Mouse (Mus musculus) layer of hippocampus, postnatal 14 days (tissue): ENCODE data around the gene Olfr1262. TPM values are rescaled to one million over a fixed set of nuclear protein-coding genes. Genes with fewer than 3 reads are reported as not detected.

ENCODE experiments used
- DNase-seq, 2 experiments: peaks; one replicate each; pipeline ENCODE4 v3.0.0; 2021 to 2022; ENCODE audit warnings: low spot score in 2 of 2, mixed read lengths in 1 of 2
- long read RNA-seq, 2 experiments: library from polyadenylated mRNA; stranded (forward); transcript quantifications; one replicate each; pipeline ENCODE4 v2.0.0; 2021
- total RNA-seq, 2 experiments: library from RNA; stranded (reverse); gene quantifications; 2 replicates each; pipeline ENCODE4 v1.2.3; 2021

The Olfr1262 gene
- not detected for total RNA-seq
- long read RNA-seq, experiment 1: 0 reads
- long read RNA-seq, experiment 2: 0 reads

DNA sequence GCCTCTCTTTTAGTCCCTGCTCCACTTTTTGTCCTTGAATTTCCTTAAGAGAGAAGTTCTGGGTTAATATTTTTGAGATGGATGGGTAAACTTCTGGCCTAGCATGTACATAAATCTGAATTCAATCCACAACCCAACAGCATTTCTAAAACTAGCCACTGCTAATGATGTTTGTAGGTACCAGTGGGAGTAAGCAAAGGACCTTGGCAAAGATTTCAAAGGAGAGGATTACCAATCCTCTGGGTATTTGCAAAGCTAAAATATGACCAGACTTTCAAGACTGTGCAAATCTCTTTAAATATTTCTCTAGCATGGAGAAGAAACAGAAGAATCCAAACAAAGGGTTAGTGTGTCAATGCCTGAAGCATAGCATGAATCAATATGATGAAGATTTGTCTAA, at the start of gene Olfr1262:
TSS of gene Olfr1262 (plus strand) at position 301 of the 400 bp plus-strand sequence.
- no peak for DNase-seq

DNA sequence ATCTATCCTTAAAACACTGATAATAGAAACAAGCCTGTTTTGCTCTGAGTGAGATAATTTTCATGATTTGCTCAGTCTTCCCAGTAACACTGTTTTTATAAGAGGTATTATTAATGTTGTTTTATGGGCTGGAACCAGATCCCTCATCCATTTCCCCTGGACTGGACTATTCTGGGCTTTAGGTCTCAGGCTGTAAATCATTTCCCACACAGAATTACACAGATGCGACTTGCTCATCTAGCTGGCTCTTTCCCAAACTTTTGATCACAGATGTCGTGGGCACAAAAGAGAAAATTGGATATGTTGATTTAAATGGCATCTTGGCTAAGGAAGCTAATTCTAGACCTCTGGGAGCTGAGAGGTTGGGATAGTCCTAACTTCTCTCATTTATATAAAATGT, 25.8 kb upstream of the Olfr1262 start, which contains the start of gene Olfr1260:
TSS of gene Olfr1260 (plus strand) at position 157 of the 400 bp plus-strand sequence.
- peak in 1 of 2 experiments; percentile 15 for DNase-seq

DNA sequence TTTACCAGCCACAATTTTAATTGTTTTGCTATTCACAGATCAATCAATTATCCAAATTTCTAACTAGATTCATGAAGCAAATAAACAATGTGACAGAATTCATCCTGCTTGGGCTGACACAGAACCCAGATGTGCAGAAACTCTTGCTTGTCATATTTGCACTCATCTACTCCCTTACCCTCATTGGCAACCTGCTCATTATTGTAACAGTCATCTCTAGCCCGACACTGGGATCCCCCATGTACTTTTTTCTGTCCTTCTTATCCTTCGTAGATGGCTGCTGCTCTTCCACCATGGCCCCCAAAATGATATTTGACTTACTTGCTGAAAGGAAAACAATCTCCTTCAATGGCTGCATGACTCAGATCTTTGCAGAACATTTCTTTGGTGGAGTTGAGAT, 22.2 kb upstream of the Olfr1262 start:
- DNase-seq: no peak

DNA sequence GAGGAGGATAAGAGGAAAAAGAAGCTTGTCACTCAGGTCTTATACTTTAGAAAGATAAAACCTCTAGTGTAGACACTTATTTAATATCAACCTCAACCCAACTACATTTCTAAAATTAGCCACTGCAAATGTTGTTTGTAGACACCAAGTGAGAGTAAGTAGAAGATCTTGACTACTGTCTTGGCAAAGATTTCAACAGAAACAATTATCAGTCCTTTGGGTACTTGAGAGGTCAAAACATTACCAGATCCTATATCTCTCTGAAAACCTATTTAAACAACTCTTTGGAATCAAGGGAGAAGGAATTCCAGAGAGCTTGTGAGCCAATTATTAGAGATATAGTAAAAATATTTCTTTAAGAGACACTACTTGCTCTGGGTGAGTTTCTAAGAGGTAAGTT, 9.0 kb upstream of the Olfr1262 start, which contains the start of gene Olfr1261:
TSS of gene Olfr1261 (plus strand) at position 301 of the 400 bp plus-strand sequence.
- no peak for DNase-seq

DNA sequence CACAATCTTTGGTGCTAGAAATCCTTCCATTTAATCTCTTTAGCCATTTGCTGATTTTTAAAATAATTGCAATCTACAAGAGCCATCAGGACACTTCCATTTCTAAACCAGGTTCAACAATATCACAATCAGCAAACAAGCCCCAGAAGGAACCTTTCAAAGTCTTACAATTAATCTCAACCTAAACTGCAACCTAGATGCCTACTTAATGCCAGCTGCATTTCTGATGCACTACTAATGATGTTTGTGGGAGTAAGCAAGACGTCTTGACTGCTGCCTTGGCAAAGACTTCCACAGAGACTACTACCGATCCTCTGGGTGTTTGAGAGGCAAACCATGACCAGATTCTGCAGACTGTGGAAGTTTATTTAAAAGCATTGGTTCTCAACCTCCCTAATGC, 11.9 kb downstream of the Olfr1262 start, which contains the start of gene Olfr1263:
TSS of gene Olfr1263 (plus strand) at position 301 of the 400 bp plus-strand sequence.
- DNase-seq: no peak

DNA sequence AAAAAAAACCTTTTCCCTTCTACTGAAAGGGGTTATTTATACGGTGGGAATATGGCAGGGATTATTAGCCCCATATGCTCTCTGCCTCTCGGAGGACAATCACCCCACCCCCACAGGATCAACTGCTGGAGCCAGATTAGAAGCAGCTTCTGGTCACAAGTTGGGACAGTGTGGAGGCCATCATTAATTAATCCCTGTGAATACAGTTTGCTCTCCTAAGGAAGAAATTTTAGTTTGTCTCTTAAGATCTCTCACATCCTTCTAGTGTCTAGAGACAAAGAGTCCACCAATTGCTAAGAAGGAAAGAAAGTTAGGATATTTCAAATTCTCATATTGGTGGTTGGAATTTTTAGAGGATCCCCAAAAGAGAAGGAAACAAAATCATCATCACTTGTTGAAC, 25.5 kb downstream of the Olfr1262 start, which contains the start of gene Olfr1264:
TSS of gene Olfr1264 (minus strand) at position 101 of the 400 bp plus-strand sequence.
- no peak for DNase-seq

DNA sequence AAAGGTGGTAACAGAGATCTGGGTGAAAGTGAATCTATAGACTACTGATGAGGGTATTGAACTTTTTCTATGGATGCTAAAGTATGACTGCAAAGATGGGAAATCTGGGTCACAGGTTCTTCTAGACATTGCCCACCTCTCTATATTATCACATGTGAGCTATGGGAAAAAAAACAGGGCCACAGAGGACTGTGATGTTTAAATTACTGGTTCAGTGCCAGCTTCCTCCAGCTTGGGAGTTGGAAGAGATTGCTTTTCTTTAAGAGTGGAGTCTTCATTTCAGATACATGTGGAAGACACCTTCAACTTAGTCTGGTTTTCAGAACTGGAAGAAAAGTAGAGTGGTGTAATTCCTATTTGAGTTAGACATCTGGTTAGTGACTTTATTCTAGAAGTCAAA, 35.1 kb downstream of the Olfr1262 start, which contains the start of gene Olfr1265:
TSS of gene Olfr1265 (plus strand) at position 301 of the 400 bp plus-strand sequence.
- DNase-seq: no peak

Other genes with a start within 250 kb of the Olfr1262 start
- gene Olfr1253, start 243.1 kb upstream of the Olfr1262 start, total RNA-seq: not detected
- not detected for gene Olfr1254, start 206.5 kb upstream of the Olfr1262 start, total RNA-seq
- not detected for gene Olfr1255, start 188.1 kb upstream of the Olfr1262 start, total RNA-seq
- gene Olfr1256, start 158.6 kb upstream of the Olfr1262 start, total RNA-seq: not detected
- gene Olfr48, start 151.9 kb upstream of the Olfr1262 start, total RNA-seq: not detected
- not detected for gene Olfr1257, start 121.7 kb upstream of the Olfr1262 start, total RNA-seq
- not detected for gene Olfr1258, start 72.8 kb upstream of the Olfr1262 start, total RNA-seq
- not detected for gene Olfr1259, start 51.5 kb upstream of the Olfr1262 start, total RNA-seq
- not detected for gene Olfr1260, start 25.8 kb upstream of the Olfr1262 start, total RNA-seq
- not detected for gene Olfr1261, start 8.9 kb upstream of the Olfr1262 start, total RNA-seq
- gene Olfr1263, start 12.0 kb downstream of the Olfr1262 start, total RNA-seq: not detected
- gene Olfr1264, start 25.4 kb downstream of the Olfr1262 start, total RNA-seq: not detected
- not detected for gene Olfr1265, start 35.2 kb downstream of the Olfr1262 start, total RNA-seq
- not detected for gene Olfr140, start 63.4 kb downstream of the Olfr1262 start, total RNA-seq
- gene Olfr1269, start 121.3 kb downstream of the Olfr1262 start, total RNA-seq: not detected
- gene Olfr32, start 142.2 kb downstream of the Olfr1262 start, total RNA-seq: not detected
- gene Olfr1270, start 152.9 kb downstream of the Olfr1262 start, total RNA-seq: not detected
- gene Olfr1506, start 224.3 kb downstream of the Olfr1262 start, total RNA-seq: under 1 TPM in 1 of 2 experiments, not detected in 1; 0.19 TPM